Mouse (Mus musculus) gastrocnemius, adult 2 months (tissue): ENCODE measurements at regions not wholly inside any gene's neighbourhood (a gene's known extent, or its start where the extent isn't known, plus 50 kb on each side); places are given as distances from the start of the nearest gene placed in this dataset.

Experiments used
- DNase-seq: peaks from one replicate; pipeline ENCODE4 v3.0.0; 2022
- H3K27ac ChIP-seq: fragments of 200-600 bp; 2 replicates; pipeline ENCODE4 v1.8.1; 2022; ENCODE audit warnings: mild to moderate bottlenecking
- H3K4me3 ChIP-seq: fragments of 200-600 bp; 2 replicates; pipeline ENCODE4 v1.8.1; 2022; ENCODE audit warnings: mild to moderate bottlenecking, moderate library complexity
- CTCF ChIP-seq: fragments of 200-600 bp; IDR thresholded peaks from 2 replicates; pipeline ENCODE4 v1.8.1; 2022; ENCODE audit warnings: antibody characterized with exemption, mild to moderate bottlenecking, moderate library complexity
- intact Hi-C: fragments of 180-260 bp; cut with DNase I; formaldehyde crosslinking; loops from one replicate; pipeline ENCODE4 v1.15.1; 2025

DNA sequence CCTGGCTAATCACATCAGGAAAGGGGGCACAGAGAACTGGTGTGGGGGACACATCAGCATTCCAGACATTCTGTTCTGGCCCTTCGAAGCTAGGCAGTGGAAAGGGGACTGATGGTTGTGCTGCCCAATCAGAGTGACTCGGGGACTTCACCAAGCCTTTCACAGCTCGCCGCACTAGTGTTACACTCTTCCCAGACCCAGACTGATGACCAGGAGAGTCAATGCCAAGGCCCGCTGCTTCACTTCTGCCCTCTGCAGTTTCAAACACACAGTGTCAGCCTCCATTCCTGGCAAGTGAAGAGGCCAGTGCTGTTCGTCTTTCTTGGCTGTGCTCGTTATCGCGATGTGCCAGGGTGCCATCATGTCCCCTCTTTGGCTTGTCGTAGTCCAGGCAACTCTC is 121.7 kb upstream of the Gm10181 start:
- Histone ChIP-seq H3K4me3 (no peak overlapping the region), H3K27ac (no peak overlapping the region)
- TF ChIP-seq CTCF: no peak
- intact Hi-C loops: no loop called here
- DNase-seq: no peak

DNA sequence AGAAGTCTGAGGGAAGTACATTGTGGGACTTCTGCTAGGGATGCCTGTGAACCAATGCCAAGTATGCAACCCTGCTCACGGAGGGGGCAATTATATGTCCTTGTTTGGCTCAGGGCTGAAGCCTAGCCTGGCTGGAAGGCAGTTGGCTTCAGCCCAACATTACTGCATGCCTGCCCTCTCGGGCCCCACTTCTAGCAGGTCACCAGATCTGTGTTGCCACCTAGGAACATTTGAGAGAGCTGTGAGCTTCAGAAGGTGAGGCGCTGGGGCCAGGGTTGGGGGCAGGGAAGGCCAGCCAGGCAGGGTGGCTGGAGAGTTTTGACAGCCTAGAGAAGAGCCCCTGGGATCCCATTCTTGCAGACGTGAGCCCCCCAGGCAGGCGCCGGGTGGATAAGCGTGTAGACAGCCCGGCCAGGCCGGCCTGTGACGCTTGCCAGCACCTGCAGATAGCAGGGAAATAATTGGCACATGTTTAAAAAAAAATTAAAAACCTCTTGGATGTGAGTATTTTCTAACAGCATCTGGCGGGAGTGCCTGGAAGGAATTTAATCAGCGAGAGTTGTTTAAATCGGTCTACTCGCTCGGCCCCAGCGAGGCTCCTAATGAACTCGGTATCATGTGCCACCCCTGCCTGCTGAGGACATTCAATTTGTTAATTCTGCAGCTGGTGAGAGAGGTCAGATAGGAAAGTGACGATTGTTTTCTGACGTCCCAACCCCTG is 115.0 kb upstream of the Gm10181 start:
- peak; percentile 17 for DNase-seq
- Histone ChIP-seq H3K4me3 (no peak overlapping the region; the same call in 1 of the 2 replicates), H3K27ac (no peak overlapping the region)
- intact Hi-C loops: no loop called here
- no peak for TF ChIP-seq CTCF

DNA sequence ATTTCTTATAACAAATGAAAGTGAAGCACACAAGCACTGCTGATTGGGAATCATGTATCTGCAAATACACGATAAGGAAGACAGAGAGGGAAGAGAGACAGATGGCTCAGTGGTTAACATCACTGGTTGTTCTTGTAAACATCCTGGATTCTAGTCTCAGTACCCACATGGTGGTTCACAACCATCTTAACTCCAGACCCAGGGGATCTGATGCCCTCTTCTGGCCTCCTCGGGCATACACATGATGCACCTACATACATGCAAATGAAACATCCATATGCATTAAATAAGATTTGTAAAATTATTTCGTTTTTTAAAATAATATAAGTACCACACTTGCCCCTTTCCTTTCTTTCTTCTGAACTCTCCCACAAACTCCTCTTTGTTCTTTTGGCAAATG is 106.4 kb upstream of the Gm10181 start:
- DNase-seq: no peak
- intact Hi-C loops: no loop called here
- TF ChIP-seq CTCF: no peak
- Histone ChIP-seq H3K27ac (no peak overlapping the region), H3K4me3 (no peak overlapping the region)

DNA sequence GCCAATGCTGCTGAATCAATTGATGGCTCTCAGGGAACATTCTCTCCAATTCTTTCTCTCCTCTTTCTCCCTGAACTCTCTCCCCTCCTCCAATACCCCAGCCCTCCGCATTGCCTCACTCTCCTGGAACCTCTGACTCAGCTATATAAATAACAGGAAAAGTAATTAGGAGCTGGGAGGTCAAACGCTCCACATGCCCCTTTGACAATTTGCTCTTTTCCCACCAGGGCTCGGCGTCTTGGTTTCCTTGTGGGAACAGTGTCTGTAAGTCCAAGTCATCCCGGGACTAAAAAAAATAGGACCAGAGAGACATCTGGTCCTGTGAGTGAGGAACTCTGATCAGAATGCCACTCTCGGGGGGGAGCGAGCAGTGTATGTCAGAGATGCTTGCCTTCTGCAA is 94.7 kb upstream of the Gm10181 start:
- no peak for DNase-seq
- no peak for TF ChIP-seq CTCF
- intact Hi-C loops: no loop called here
- no peak overlapping the region for H3K27ac ChIP-seq
- H3K4me3 ChIP-seq: no peak overlapping the region

GRCm38 (mm10) chr9:25021095-25021691 is 68.0 kb upstream of the Gm10181 start:
- intact Hi-C loops: loop anchor here (10.0 kb wide), 1 partner anchor 284 kb away; no protein-coding TSS in a partner anchor

GRCm38 (mm10) chr9:25022439-25022838 is 66.8 kb upstream of the Gm10181 start:
- no peak overlapping the region for H3K27ac ChIP-seq
- intact Hi-C loops: loop anchor here (10.0 kb wide), 1 partner anchor 282 kb away; no protein-coding TSS in a partner anchor
- no peak for DNase-seq
- no peak overlapping the region for H3K4me3 ChIP-seq
- no peak for TF ChIP-seq CTCF

More at GRCm38 (mm10) chr9:25021095-25021691, 68.0 kb upstream of the Gm10181 start:
- TF ChIP-seq CTCF: no peak
- no peak for DNase-seq
- H3K27ac ChIP-seq: no peak overlapping the region
- H3K4me3 ChIP-seq: no peak overlapping the region

DNA sequence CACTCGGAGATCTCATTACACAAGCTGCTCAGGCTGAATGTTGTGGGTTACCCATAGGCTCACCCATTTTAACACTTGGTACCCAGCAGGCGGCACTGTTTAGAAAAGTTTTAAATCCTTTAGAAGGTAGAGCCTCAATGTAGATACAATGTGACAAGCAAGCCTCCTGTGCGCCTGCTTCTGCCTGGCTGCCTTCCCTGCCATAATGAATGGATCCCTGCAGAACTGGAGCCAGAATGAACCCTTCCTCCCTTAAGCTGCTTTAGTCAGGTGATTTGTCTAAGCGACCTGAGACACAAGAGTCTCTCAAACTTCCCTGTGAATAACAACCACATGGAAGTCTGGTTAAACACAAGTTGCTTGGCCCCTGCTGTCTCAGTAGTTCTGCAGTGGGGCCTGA is 64.7 kb upstream of the Gm10181 start:
- DNase-seq: no peak
- no peak for TF ChIP-seq CTCF
- intact Hi-C loops: loop anchor here (10.0 kb wide), 1 partner anchor 280 kb away; no protein-coding TSS in a partner anchor
- Histone ChIP-seq H3K4me3 (no peak overlapping the region), H3K27ac (no peak overlapping the region)

GRCm38 (mm10) chr9:25027581-25027980 is 61.6 kb upstream of the Gm10181 start:
- TF ChIP-seq CTCF: peak; percentile 87
- intact Hi-C loops: loop anchor here (2.0 to 10.0 kb wide), 2 partner anchors 277 to 327 kb away; no protein-coding TSS in a partner anchor
- no peak overlapping the region for H3K27ac ChIP-seq
- no peak overlapping the region for H3K4me3 ChIP-seq
- DNase-seq: no peak

DNA sequence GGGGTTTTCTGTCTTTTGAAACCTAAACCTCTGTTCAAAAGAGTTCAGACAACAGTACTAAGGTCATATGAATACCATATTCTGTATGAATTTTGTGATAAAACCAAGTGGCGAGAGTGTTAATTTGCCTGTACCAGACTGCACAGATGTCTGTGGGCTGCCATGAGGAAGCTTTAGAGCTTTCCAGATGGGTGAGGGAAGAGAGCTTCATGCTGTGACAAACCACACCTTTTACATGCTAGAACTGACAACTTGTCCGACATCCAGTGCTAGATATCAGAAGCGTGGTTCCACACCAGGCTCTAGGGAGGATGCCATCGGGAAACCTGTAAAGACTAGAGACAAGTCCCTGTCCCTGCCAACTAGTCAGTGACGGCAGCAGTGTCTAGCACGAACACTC is 60.9 kb upstream of the Gm10181 start:
- TF ChIP-seq CTCF: no peak
- intact Hi-C loops: loop anchor here (10.0 kb wide), 1 partner anchor 276 kb away; no protein-coding TSS in a partner anchor
- no peak overlapping the region for H3K4me3 ChIP-seq
- no peak for DNase-seq
- H3K27ac ChIP-seq: no peak overlapping the region

DNA sequence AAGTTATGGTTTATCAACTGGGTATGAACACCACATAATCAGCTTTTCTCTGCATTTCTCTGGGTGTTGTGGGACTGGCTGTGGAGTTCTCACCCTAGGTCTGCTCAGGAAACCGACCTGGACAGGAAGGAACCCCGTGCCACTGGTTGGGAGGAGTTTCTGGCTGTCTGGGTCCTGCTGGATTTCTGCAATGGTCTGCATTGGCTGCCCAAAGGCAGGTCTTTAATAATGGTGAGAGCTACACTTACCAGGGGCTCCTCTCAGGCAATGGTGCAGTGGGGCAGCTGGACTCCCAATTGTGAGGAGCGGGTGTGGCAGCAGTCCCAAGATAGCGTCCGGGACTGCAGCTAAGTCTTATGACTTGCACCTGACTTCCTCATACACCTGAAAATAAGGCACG is 57.8 kb upstream of the Gm10181 start:
- H3K27ac ChIP-seq: no peak overlapping the region
- intact Hi-C loops: no loop called here
- H3K4me3 ChIP-seq: no peak overlapping the region
- DNase-seq: no peak
- TF ChIP-seq CTCF: no peak
